Comparison of ENCODE assay signal across 17 mouse cellular contexts in genomic region chr6:51760372-51760771, GRCm38 (mm10).
DNase-seq lines count a peak whose midpoint lies in the region; ATAC-seq and TF ChIP-seq lines count a peak whose summit lies in the region.
"Had no signal": no experiment of that assay in that cellular context is flagged by ENCODE, and none has a peak within 500 bp of the region (broad histone marks: within the 10 kb centered on the region; RNA-seq: fewer than 3 reads in every experiment).

No protein-coding gene starts in this region.

- H3K27me3 ChIP-seq in embryonic facial prominence, embryonic 14.5 days (replicated peaks; ENCODE audit: control insufficient read depth, insufficient read depth, low read length): no peaks in the 10 kb centered on the region; the same call in 1 of the 2 replicates
- no peaks in the 10 kb centered on the region for H3K27me3 ChIP-seq in embryonic facial prominence, embryonic 10.5 days (replicated peaks; ENCODE audit: low read depth, poor library complexity, severe bottlenecking)
- peaks cover 6% of the 10 kb centered on the region; the same call in 1 of the 2 replicates for H3K27me3 ChIP-seq in G1E (ENCODE audit: insufficient read depth, low read length)
- H3K27me3 ChIP-seq in kidney, embryonic 16.5 days (ENCODE audit: insufficient read depth, low read length): 0 out of 2 replicates have a peak, but pooled peaks cover 2% of the 10 kb centered on the region
- no peaks in the 10 kb centered on the region for H3K27me3 ChIP-seq in forebrain, embryonic 14.5 days (replicated peaks; ENCODE audit: control insufficient read depth, insufficient read depth, low read length)
- no peaks in the 10 kb centered on the region for H3K27me3 ChIP-seq in midbrain, postnatal 0 days (ENCODE audit: insufficient read depth, low read length)
- H3K27me3 ChIP-seq: midbrain, embryonic 13.5 days had no signal

- no peak overlapping the region for H3K9ac ChIP-seq in embryonic facial prominence, embryonic 14.5 days (ENCODE audit: low read depth, low read length)
- H3K9ac ChIP-seq in kidney, embryonic 16.5 days (replicated peaks; ENCODE audit: low read length): no peak overlapping the region
- no peak overlapping the region for H3K9ac ChIP-seq in forebrain, embryonic 14.5 days (ENCODE audit: low read length)
- H3K9ac ChIP-seq in midbrain, postnatal 0 days (replicated peaks; ENCODE audit: low read length, poor library complexity, severe bottlenecking): no peak overlapping the region
- H3K9ac ChIP-seq: heart, embryonic 12.5 days; liver, embryonic 14.5 days; midbrain, embryonic 13.5 days had no signal

- WGBS in embryonic facial prominence, embryonic 14.5 days: 70% methylated on average over 5 of the region's 5 CpGs
- WGBS in embryonic facial prominence, embryonic 10.5 days: 67% methylated on average over 5 of the region's 5 CpGs
- 35% methylated on average over 5 of the region's 5 CpGs for WGBS in kidney, embryonic 16.5 days
- 72% methylated on average over 5 of the region's 5 CpGs for WGBS in forebrain, embryonic 14.5 days
- WGBS in midbrain, postnatal 0 days: 74% methylated on average over 5 of the region's 5 CpGs

- TF ChIP-seq CTCF in G1E (IDR thresholded peaks at IDR 0.05; ENCODE audit: low read depth, low read length): no peak
- TF ChIP-seq CTCF in midbrain, postnatal 0 days (IDR thresholded peaks at IDR 0.05): no peak

- no peak for ATAC-seq in embryonic facial prominence, embryonic 14.5 days (ENCODE audit: low read depth)
- ATAC-seq in G1E (ENCODE audit: extremely low read depth, insufficient number of reproducible peaks, low FRiP score, poor library complexity, severe bottlenecking): peak; percentile 8; the same call in 1 of the 2 replicates
- 0 out of 2 replicates have a peak, but pooled peaks have one; percentile 27 for ATAC-seq in kidney, embryonic 16.5 days (ENCODE audit: low FRiP score, low TSS enrichment)
- ATAC-seq in forebrain, embryonic 14.5 days: no peak
- ATAC-seq in midbrain, postnatal 0 days (ENCODE audit: low FRiP score): no peak
- ATAC-seq: CD4-positive, CD25-positive, alpha-beta regulatory T cell, adult 4 months; hindbrain, postnatal 0 days; midbrain, embryonic 13.5 days had no signal

- H3K4me3 ChIP-seq in embryonic facial prominence, embryonic 14.5 days (ENCODE audit: low read depth, low read length): no peak overlapping the region
- no peak overlapping the region for H3K4me3 ChIP-seq in embryonic facial prominence, embryonic 10.5 days
- H3K4me3 ChIP-seq in G1E (ENCODE audit: low read depth, low read length): no peak overlapping the region
- H3K4me3 ChIP-seq in kidney, embryonic 16.5 days (ENCODE audit: low read length): no peak overlapping the region
- no peak overlapping the region for H3K4me3 ChIP-seq in forebrain, embryonic 14.5 days (ENCODE audit: low read depth, low read length)
- no peak overlapping the region for H3K4me3 ChIP-seq in midbrain, postnatal 0 days (ENCODE audit: low read depth, low read length)
- H3K4me3 ChIP-seq: heart, embryonic 12.5 days; midbrain, embryonic 13.5 days had no signal

- no peaks in the 10 kb centered on the region for H3K9me3 ChIP-seq in embryonic facial prominence, embryonic 14.5 days (ENCODE audit: control insufficient read depth, low read length)
- no peaks in the 10 kb centered on the region for H3K9me3 ChIP-seq in embryonic facial prominence, embryonic 10.5 days
- no peaks in the 10 kb centered on the region for H3K9me3 ChIP-seq in G1E (replicated peaks)
- H3K9me3 ChIP-seq in kidney, embryonic 16.5 days (ENCODE audit: low read length): 0 out of 2 replicates have a peak, but pooled peaks cover 2% of the 10 kb centered on the region
- no peaks in the 10 kb centered on the region for H3K9me3 ChIP-seq in forebrain, embryonic 14.5 days (replicated peaks; ENCODE audit: control insufficient read depth, low read length)
- no peaks in the 10 kb centered on the region for H3K9me3 ChIP-seq in midbrain, postnatal 0 days (ENCODE audit: low read length)
- H3K9me3 ChIP-seq: heart, embryonic 12.5 days; midbrain, embryonic 13.5 days had no signal

- DNase-seq in embryonic facial prominence, embryonic 14.5 days (ENCODE audit: low spot score): peak; percentile 11
- no peak for DNase-seq in embryonic facial prominence, embryonic 10.5 days (ENCODE audit: low spot score)
- DNase-seq in 3134 (ENCODE audit: extremely low read depth, insufficient read length, low spot score): peak; percentile 6
- no peak for DNase-seq in G1E (ENCODE audit: low spot score)
- no peak for DNase-seq in forebrain, embryonic 14.5 days (ENCODE audit: low spot score)
- no peak for DNase-seq in midbrain, postnatal 0 days (ENCODE audit: low spot score)
- no peak for DNase-seq in layer of hippocampus, adult 11-12 months (ENCODE audit: low spot score)
- DNase-seq: gastrocnemius, postnatal 14 days; heart, postnatal 36 days; lung, postnatal 10 days; thymus, postnatal 4 days had no signal

- H3K27ac ChIP-seq in embryonic facial prominence, embryonic 14.5 days (replicated peaks; ENCODE audit: low read depth, low read length): no peak overlapping the region
- no peak overlapping the region for H3K27ac ChIP-seq in embryonic facial prominence, embryonic 10.5 days (replicated peaks)
- H3K27ac ChIP-seq in kidney, embryonic 16.5 days (ENCODE audit: low read length): no peak overlapping the region
- H3K27ac ChIP-seq in forebrain, embryonic 14.5 days (ENCODE audit: low read depth, low read length): no peak overlapping the region
- no peak overlapping the region for H3K27ac ChIP-seq in midbrain, postnatal 0 days (ENCODE audit: low read depth, low read length)
- H3K27ac ChIP-seq: hindbrain, postnatal 0 days; liver, embryonic 14.5 days; midbrain, embryonic 13.5 days had no signal

- H3K4me2 ChIP-seq in embryonic facial prominence, embryonic 14.5 days (ENCODE audit: low read depth, low read length): no peak overlapping the region
- no peak overlapping the region for H3K4me2 ChIP-seq in kidney, embryonic 16.5 days (replicated peaks; ENCODE audit: low read depth, low read length)
- no peak overlapping the region for H3K4me2 ChIP-seq in forebrain, embryonic 14.5 days (ENCODE audit: low read length)
- no peak overlapping the region for H3K4me2 ChIP-seq in midbrain, postnatal 0 days (ENCODE audit: low read depth, low read length, poor library complexity, severe bottlenecking)
- H3K4me2 ChIP-seq: heart, embryonic 12.5 days; midbrain, embryonic 13.5 days had no signal

- no peaks in the 10 kb centered on the region for H3K4me1 ChIP-seq in embryonic facial prominence, embryonic 14.5 days (ENCODE audit: control insufficient read depth, insufficient read depth, low read length)
- peaks cover 10% of the 10 kb centered on the region; the same call in 1 of the 2 replicates for H3K4me1 ChIP-seq in embryonic facial prominence, embryonic 10.5 days
- no peaks in the 10 kb centered on the region for H3K4me1 ChIP-seq in G1E (ENCODE audit: insufficient read depth, low read depth, low read length)
- H3K4me1 ChIP-seq in kidney, embryonic 16.5 days (ENCODE audit: insufficient read depth, low read length): peaks cover 13% of the 10 kb centered on the region
- H3K4me1 ChIP-seq in forebrain, embryonic 14.5 days (ENCODE audit: control insufficient read depth, insufficient read depth, low read length): no peaks in the 10 kb centered on the region
- H3K4me1 ChIP-seq in midbrain, postnatal 0 days (ENCODE audit: insufficient read depth, low read length): no peaks in the 10 kb centered on the region
- H3K4me1 ChIP-seq: heart, embryonic 12.5 days; midbrain, embryonic 13.5 days had no signal

- no peaks in the 10 kb centered on the region for H3K36me3 ChIP-seq in embryonic facial prominence, embryonic 14.5 days (ENCODE audit: control insufficient read depth, insufficient read depth, low read length)
- H3K36me3 ChIP-seq in embryonic facial prominence, embryonic 10.5 days (replicated peaks): no peaks in the 10 kb centered on the region
- H3K36me3 ChIP-seq in G1E (replicated peaks): no peaks in the 10 kb centered on the region
- no peaks in the 10 kb centered on the region for H3K36me3 ChIP-seq in kidney, embryonic 16.5 days (ENCODE audit: insufficient read depth, low read length)
- no peaks in the 10 kb centered on the region for H3K36me3 ChIP-seq in forebrain, embryonic 14.5 days (ENCODE audit: control insufficient read depth, insufficient read depth, low read length)
- no peaks in the 10 kb centered on the region for H3K36me3 ChIP-seq in midbrain, postnatal 0 days (ENCODE audit: insufficient read depth, low read length)
- H3K36me3 ChIP-seq: heart, embryonic 12.5 days; midbrain, embryonic 13.5 days had no signal

Comparison
In these comparisons a context has a peak if more than half of its experiments do, and no peak if none do; other contexts are left out.
1. DNase-seq: peak in embryonic facial prominence, embryonic 14.5 days (single experiment) and 3134 (single experiment); none in embryonic facial prominence, embryonic 10.5 days (single experiment), G1E (single experiment), forebrain, embryonic 14.5 days (single experiment), midbrain, postnatal 0 days (single experiment) and layer of hippocampus, adult 11-12 months (single experiment).
2. ATAC-seq: peak in G1E (single experiment) and kidney, embryonic 16.5 days (single experiment); none in embryonic facial prominence, embryonic 14.5 days (single experiment), forebrain, embryonic 14.5 days (single experiment) and midbrain, postnatal 0 days (single experiment).